Mouse (Mus musculus) forebrain, embryonic 14.5 days (tissue): ENCODE measurements around the gene Farsb. TPM values are rescaled to one million over a fixed set of nuclear protein-coding genes. Genes with fewer than 3 reads are reported as not detected.
A peak's percentile ranks its signal among the peaks of the same experiment; 100 is the strongest.

Experiments
- ATAC-seq: fragments of 200-750 bp; cut with Nextera tagmentation; 2 replicates; pipeline ENCODE4 v1.8.0; 2017; ENCODE audit warnings: mild to moderate bottlenecking, moderate library complexity
- DNase-seq: peaks from one replicate; pipeline ENCODE4 v3.0.0-alpha.2; 2015; ENCODE audit warnings: low spot score
- H3K27ac ChIP-seq: fragments of 300-500 bp; sonication (generic); 2 replicates; pipeline ENCODE4 v1.5.1; 2014; ENCODE audit warnings: low read depth, mild to moderate bottlenecking, control low read depth, low read length, moderate library complexity
- H3K27me3 ChIP-seq: fragments of 300-500 bp; sonication (generic); replicated peaks from 2 replicates; pipeline ENCODE4 v1.6.1; 2014; ENCODE audit warnings: low read length, control low read depth, mixed read lengths; ENCODE audit not compliant: control insufficient read depth, insufficient read depth
- H3K36me3 ChIP-seq: fragments of 300-500 bp; sonication (generic); 2 replicates; pipeline ENCODE4 v1.6.1; 2014; ENCODE audit warnings: low read length, control low read depth; ENCODE audit not compliant: control insufficient read depth, insufficient read depth
- H3K4me1 ChIP-seq: fragments of 300-500 bp; sonication (generic); 2 replicates; pipeline ENCODE4 v1.6.1; 2014; ENCODE audit warnings: antibody characterized with exemption, low read length, control low read depth; ENCODE audit not compliant: control insufficient read depth, insufficient read depth
- H3K4me2 ChIP-seq: fragments of 300-500 bp; sonication (generic); 2 replicates; pipeline ENCODE4 v1.6.1; 2014; ENCODE audit warnings: mild to moderate bottlenecking, control low read depth, low read length
- H3K4me3 ChIP-seq: fragments of 300-500 bp; sonication (generic); 2 replicates; pipeline ENCODE4 v1.5.1; 2014; ENCODE audit warnings: low read depth, low read length, control low read depth
- H3K9ac ChIP-seq: fragments of 300-500 bp; sonication (generic); 2 replicates; pipeline ENCODE4 v1.6.1; 2014; ENCODE audit warnings: mild to moderate bottlenecking, low read length, control low read depth, moderate library complexity
- H3K9me3 ChIP-seq: fragments of 300-500 bp; sonication (generic); replicated peaks from 2 replicates; pipeline ENCODE4 v1.6.1; 2016; ENCODE audit warnings: low read length, control low read depth, mixed read lengths; ENCODE audit not compliant: control insufficient read depth
- WGBS: fragments of 180-500 bp; shearing (Covaris S2); extraction: QIAGEN DNeasy Blood & Tissue Kit; methylation state at CpG from one replicate; pipeline ENCODE4 v1.1.7; 2014; 5-methylcytosine and 5-hydroxymethylcytosine counted together
- polyA plus RNA-seq: library from polyadenylated mRNA; unstranded; fragments of >200 nt; fragmentation: Nextera tagmentation; extraction: Ambion mirVana; gene quantifications from 2 replicates; pipeline ENCODE4 v1.2.1, GENCODE M21; 2014

The Farsb gene
- polyA plus RNA-seq, 1 experiment from 2014 or later, result 172 TPM

DNA sequence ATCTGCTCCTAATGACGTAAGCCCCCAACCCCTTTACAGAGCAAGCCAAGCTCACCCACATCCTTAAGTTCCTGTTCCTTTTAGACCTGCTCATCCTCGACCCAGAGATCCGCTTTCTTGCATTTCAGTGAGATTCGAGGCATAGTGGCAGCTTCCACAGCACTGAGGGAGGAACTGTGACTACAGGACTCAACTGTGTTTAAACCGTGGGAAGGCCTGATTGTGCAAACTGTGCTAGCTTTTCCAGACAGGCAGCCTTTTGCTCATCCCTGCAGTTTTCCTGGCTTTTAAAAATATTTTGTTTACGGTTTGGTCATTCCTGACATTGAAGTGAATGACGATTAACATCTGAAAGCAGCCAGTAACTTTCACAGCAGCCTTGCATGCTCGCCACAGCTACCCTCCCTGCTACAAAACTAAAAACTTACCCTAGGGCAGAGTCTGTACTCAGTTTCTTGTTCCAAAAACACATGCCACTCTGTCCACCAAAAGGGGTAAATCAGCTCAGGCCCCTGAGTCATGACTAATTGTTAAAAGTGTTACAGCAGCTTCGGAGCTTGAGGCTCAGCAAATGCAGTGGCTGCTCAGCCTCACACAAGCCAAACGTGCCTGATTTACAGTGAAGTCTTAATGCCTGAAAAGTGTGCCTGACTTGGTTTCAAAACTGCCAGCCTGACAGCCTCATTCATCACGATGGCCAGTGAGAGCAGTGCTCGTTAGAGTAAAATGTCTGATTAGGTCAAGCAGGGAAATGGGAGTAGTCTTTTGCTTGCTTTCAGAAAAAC lies 37.4 kb downstream of the Farsb start:
- H3K36me3 ChIP-seq, result peaks cover 45% of the 10 kb centered on the region
- DNase-seq, result peak; percentile 60
- no peaks in the 10 kb centered on the region for H3K27me3 ChIP-seq
- peak; percentile 61 for ATAC-seq
- no peak overlapping the region for H3K9ac ChIP-seq
- no peaks in the 10 kb centered on the region for H3K9me3 ChIP-seq
- WGBS, result 57% methylated on average over 12 of the region's 12 CpGs
- H3K4me3 ChIP-seq, result no peak overlapping the region
- no peak overlapping the region for H3K4me2 ChIP-seq
- no peak overlapping the region; the same call in 1 of the 2 replicates for H3K27ac ChIP-seq
- no peaks in the 10 kb centered on the region for H3K4me1 ChIP-seq

DNA sequence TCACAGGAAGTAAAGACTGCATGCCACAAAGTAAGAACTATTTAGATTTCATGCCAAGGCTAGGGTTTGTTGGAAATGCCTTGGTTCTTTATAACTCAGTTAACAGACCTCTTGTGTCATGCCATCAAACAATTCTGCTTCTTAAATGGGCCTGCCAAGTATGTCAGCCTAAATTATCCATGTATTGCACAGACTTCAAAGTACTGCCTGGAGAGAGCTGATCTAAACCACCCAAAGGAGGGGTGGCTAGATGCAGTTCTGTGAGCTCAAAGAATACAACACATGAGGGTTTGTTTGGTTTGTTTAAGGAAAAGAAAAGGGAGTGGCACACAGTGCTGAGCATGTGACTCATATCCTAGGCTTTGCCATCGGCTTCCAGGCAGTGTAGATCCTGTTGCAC lies 40.6 kb downstream of the Farsb start:
- 35% methylated on average over 1 of the region's 1 CpGs for WGBS
- Histone ChIP-seq H3K9ac (no peak overlapping the region), H3K4me2 (no peak overlapping the region), H3K4me3 (no peak overlapping the region), H3K27me3 (no peaks in the 10 kb centered on the region), H3K36me3 (peaks cover 53% of the 10 kb centered on the region), H3K9me3 (no peaks in the 10 kb centered on the region), H3K27ac (no peak overlapping the region), H3K4me1 (no peaks in the 10 kb centered on the region)
- DNase-seq (peak; percentile 76), ATAC-seq (peak; percentile 86)

DNA sequence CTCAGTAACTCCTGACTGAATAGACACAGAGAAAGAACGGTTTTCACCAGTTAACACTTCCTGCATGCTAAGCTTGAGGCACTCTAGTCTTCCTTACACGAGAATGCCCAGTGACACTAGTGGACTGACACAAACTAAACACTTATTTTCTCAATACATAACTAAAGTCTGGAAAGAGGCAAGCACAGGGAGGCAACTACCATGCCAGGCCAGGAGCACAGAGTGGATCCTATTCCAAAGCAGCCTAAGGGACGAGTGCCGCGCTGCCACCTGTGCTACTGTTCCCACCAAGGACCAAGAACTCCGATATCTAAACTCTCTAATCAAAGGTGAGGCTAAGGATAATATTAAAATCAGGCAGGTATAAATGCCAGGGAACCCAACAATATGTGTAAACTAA lies 42.0 kb downstream of the Farsb start:
- Histone ChIP-seq H3K36me3 (peaks cover 48% of the 10 kb centered on the region), H3K4me1 (no peaks in the 10 kb centered on the region), H3K27me3 (no peaks in the 10 kb centered on the region), H3K27ac (no peak overlapping the region), H3K4me3 (no peak overlapping the region), H3K9ac (no peak overlapping the region), H3K9me3 (no peaks in the 10 kb centered on the region), H3K4me2 (no peak overlapping the region)
- 90% methylated on average over 6 of the region's 6 CpGs for WGBS
- ATAC-seq (no peak), DNase-seq (no peak)

DNA sequence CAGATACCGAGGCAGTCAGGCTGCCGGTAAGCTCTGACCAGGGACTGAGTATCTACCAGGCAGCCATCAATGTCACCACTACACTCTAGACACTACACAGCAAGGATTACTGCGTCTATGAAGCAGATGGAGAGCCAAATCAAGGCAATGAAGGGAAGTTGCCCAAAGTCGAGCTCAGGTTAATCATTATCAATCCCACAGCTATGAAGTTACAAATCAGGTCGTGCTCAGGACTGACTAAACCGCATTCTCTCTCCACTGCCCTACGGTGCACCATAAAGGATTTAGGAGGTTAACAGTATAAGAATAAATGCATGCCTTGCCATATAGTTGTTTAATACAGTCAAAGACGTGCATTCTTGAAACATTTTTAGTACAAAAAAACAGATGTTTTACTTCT lies 42.5 kb downstream of the Farsb start:
- no peaks in the 10 kb centered on the region for H3K9me3 ChIP-seq
- no peak overlapping the region for H3K4me2 ChIP-seq
- ATAC-seq (no peak), DNase-seq (no peak)
- no peaks in the 10 kb centered on the region for H3K4me1 ChIP-seq
- no peak overlapping the region for H3K9ac ChIP-seq
- H3K27ac ChIP-seq, result no peak overlapping the region
- WGBS, result 93% methylated on average over 8 of the region's 8 CpGs
- H3K27me3 ChIP-seq, result no peaks in the 10 kb centered on the region
- peaks cover 48% of the 10 kb centered on the region for H3K36me3 ChIP-seq
- H3K4me3 ChIP-seq, result no peak overlapping the region

DNA sequence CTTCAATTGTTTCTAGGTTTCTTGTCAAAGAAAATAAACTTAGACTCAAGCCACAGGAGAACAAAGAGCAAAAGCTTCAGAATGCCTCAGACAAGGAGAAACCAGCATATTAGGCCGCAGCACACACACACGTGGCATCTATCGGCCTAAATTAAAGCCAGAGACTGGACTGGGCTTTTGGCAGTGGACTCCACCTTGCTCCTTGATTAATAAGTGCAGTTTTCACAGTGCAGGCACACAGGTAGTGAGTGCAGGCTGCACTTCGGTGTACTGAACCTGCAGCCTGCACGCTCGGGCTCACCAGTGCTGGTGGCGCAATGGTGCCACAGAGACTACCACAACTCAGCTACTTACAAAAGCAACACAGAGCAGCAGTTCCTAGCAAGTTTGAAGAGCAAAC lies 45.6 kb downstream of the Farsb start:
- no peaks in the 10 kb centered on the region for H3K9me3 ChIP-seq
- H3K4me2 ChIP-seq, result no peak overlapping the region
- peaks cover 37% of the 10 kb centered on the region for H3K36me3 ChIP-seq
- 94% methylated on average over 7 of the region's 7 CpGs for WGBS
- H3K4me1 ChIP-seq, result no peaks in the 10 kb centered on the region
- ATAC-seq, result no peak
- H3K27me3 ChIP-seq, result no peaks in the 10 kb centered on the region
- no peak overlapping the region for H3K27ac ChIP-seq
- no peak overlapping the region for H3K9ac ChIP-seq
- no peak overlapping the region for H3K4me3 ChIP-seq
- no peak for DNase-seq

DNA sequence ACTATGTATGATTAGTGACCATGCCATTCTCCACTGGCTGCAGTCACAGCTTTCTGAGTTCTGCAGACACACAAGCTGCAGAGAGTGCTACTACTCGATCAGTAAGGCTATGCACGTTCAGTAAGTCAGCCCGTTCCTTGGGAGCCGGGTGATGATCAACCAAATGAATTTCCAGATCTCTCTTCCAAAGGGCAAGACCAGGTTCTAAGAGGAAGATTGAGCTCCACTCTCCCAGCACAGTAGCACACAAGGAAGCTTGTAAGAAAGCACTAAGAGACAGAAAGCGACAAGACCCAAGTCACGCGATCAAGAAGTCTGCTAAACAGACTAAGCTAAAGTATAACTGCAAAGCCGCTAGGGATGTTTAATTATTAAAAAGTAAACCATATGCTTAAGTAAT lies 48.0 kb downstream of the Farsb start:
- WGBS, result 92% methylated on average over 8 of the region's 8 CpGs

DNA sequence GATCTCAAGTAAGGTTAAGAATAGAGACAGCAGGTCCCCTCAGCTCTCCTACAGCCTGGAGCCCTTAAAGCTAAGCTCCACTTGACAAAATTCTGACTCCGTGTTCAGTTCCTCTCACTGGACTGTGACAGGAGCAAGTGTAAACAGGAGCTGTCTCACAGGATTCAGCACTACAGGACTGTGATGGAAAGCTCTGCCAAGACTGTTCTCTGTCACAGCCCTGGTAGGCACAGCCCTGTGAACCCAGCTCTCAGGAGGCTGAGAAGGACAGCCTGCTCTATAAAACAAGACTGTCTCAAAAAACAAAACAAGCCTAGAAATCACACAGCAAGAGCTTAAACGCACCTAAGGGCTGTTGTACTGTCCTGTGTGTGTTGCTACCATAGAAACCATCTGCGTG lies 51.5 kb downstream of the Farsb start:
- Histone ChIP-seq H3K36me3 (peaks cover 14% of the 10 kb centered on the region; the same call in 1 of the 2 replicates), H3K27ac (no peak overlapping the region), H3K9ac (no peak overlapping the region), H3K4me3 (no peak overlapping the region), H3K4me1 (no peaks in the 10 kb centered on the region), H3K27me3 (no peaks in the 10 kb centered on the region), H3K4me2 (no peak overlapping the region), H3K9me3 (no peaks in the 10 kb centered on the region)
- 81% methylated on average over 3 of the region's 3 CpGs for WGBS
- ATAC-seq (no peak), DNase-seq (no peak)

More for the DNA sequence above, 48.0 kb downstream of the Farsb start:
- H3K4me2 ChIP-seq, result no peak overlapping the region
- DNase-seq (no peak), ATAC-seq (no peak)
- no peaks in the 10 kb centered on the region for H3K27me3 ChIP-seq
- H3K36me3 ChIP-seq, result peaks cover 31% of the 10 kb centered on the region
- no peak overlapping the region for H3K27ac ChIP-seq
- no peaks in the 10 kb centered on the region for H3K4me1 ChIP-seq
- no peak overlapping the region for H3K4me3 ChIP-seq
- no peaks in the 10 kb centered on the region for H3K9me3 ChIP-seq
- no peak overlapping the region for H3K9ac ChIP-seq

DNA sequence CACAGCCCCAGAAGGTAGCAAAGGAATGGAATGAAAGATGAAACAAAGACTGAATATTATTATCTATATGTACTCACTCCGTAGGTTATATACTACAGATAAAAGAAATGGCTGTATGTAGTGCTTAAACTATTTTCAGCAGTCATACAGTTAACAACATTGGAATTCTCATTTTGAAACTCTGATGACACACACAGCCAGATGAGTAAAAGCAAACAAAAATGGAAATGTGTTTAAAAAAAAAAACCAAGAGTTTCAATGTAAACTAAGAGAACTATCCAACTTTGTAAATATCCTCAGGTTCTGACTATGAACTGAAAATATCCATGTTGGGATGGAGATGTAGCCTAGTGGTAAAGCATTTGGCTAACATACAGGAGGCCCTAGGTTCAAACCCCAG lies 52.3 kb downstream of the Farsb start:
- H3K27ac ChIP-seq, result no peak overlapping the region
- H3K36me3 ChIP-seq, result peaks cover 10% of the 10 kb centered on the region; the same call in 1 of the 2 replicates
- no peak overlapping the region for H3K4me2 ChIP-seq
- ATAC-seq (no peak), DNase-seq (no peak)
- H3K9ac ChIP-seq, result no peak overlapping the region
- no peaks in the 10 kb centered on the region for H3K27me3 ChIP-seq
- H3K9me3 ChIP-seq, result no peaks in the 10 kb centered on the region
- no peaks in the 10 kb centered on the region for H3K4me1 ChIP-seq
- WGBS, result 92% methylated on average over 1 of the region's 1 CpGs
- H3K4me3 ChIP-seq, result no peak overlapping the region

DNA sequence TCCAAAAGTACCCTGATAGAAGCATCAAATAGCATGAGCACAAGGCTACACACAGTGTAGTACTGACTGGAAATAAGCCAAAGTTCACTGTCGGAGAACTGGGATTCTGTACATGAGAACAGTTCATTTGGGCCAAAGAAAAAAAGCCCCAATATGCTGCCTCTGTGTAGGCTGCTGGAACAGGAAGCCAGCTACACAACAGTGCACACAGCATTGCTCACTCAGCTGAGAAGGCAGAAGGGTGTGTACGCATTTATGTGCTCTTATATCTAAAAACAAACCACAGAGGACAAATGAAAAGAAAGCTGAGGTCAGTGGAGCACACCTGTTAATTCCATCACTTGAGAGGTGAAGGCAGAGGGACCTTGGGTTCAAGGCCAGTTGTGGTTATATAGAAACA lies 52.7 kb downstream of the Farsb start:
- no peak overlapping the region for H3K27ac ChIP-seq
- H3K36me3 ChIP-seq, result peaks cover 8% of the 10 kb centered on the region; the same call in 1 of the 2 replicates
- ATAC-seq (no peak), DNase-seq (no peak)
- no peaks in the 10 kb centered on the region for H3K4me1 ChIP-seq
- 65% methylated on average over 2 of the region's 2 CpGs for WGBS
- no peak overlapping the region for H3K9ac ChIP-seq
- H3K27me3 ChIP-seq, result no peaks in the 10 kb centered on the region
- no peaks in the 10 kb centered on the region for H3K9me3 ChIP-seq
- no peak overlapping the region for H3K4me2 ChIP-seq
- H3K4me3 ChIP-seq, result no peak overlapping the region
